Mouse (Mus musculus): Measurements from ENCODE around the gene Gm10563.

The Gm10563 gene

GRCm38 (mm10) chr4:155652283-155653085, 7.3 kb upstream of the Gm10563 start:
- DNase-seq, result no peak

DNA sequence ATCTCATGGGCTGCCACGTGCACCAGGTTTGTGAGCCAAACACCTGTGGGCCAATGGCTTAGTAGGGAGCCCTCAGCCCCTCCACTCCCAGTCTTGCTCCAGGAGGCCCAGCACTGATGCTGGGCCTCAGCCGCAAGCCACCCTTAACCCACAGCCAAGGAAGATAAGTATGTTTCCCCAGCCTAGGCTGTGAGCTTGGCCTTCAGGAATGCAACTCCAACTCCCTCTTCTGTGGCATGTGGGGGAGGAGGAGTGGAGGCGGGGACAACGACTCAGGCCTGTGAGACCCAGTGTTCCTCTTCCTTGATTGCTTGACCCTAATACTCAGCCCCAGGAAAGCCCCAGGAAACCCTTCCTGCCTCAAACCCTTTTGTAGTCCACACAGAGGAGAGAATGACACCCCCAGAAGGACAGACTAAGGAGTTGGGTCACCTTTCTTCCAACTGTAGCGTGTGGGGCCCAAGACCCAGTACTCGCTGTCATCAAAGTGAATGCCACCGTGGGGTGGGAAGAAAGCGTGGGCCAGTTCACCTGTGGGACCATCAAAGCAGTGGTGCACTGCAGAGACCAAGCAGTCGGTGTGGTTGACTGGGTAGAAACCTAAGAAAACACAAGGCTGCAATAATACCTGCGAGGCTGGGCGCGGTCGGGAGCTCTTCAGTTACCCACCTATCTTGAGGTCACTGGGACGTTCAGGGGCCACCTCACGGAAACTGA, 6.5 kb upstream of the Gm10563 start:
- no peak for DNase-seq

DNA sequence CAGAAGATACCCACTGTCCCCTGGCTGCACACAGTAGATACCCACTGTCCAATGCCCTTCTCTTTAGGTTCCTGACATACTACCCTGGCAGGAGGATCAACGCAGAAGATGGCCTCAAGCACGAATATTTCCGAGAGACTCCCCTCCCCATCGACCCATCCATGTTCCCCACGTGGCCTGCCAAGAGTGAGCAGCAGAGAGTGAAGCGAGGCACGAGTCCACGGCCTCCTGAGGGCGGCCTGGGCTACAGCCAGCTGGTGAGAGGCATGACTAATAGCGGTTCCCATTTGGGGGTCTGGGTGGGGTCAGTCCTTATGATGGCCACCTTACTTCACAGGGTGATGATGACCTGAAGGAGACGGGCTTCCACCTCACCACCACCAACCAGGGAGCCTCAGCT, 4.1 kb upstream of the Gm10563 start:
- DNase-seq, result no peak

- DNase-seq, result no peak
Measured at GRCm38 (mm10) chr4:155645721-155646120, 513 bp upstream of the Gm10563 start.

DNA sequence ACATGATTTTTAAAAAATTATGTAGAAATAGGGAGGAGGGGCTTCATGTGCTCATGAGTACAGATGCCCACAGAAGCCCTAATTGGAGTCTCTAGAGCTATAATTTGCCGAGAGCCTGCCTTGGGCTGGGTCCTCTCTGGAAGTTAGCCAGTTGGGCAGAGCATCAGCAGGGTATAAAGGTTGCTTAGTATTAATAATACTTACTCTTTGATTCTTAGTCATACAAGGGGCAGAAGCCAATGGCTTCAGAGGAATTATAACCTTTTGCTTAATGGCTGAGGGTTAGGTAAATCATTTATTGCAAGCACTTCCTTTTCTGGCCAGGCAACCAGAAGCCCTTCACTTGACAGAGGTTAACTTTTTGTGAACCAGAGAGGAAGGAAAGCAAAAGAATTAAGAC, 1.7 kb downstream of the Gm10563 start:
- no peak for DNase-seq

GRCm38 (mm10) chr4:155635766-155636499, 9.3 kb downstream of the Gm10563 start:
- DNase-seq, result no peak

DNA sequence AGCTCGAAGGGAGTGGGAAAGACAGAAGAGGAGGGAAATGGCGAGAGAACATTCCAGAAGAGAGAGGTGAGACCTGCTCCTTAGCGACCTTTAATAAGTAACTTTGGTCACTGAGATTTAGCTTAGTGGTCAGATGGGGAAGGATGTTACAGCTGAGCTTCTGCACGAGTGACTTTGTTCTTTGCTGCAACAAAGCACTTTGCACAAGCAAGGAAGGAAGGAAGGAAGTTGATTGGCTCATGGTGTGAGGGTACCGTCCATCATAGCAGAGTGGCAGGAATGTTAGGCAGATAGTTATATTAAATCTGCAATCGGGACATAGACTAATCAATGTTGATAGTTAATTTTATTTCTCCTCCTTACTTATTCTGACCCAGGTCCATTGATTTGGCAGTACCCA, 14.9 kb downstream of the Gm10563 start:
- no peak for DNase-seq

DNA sequence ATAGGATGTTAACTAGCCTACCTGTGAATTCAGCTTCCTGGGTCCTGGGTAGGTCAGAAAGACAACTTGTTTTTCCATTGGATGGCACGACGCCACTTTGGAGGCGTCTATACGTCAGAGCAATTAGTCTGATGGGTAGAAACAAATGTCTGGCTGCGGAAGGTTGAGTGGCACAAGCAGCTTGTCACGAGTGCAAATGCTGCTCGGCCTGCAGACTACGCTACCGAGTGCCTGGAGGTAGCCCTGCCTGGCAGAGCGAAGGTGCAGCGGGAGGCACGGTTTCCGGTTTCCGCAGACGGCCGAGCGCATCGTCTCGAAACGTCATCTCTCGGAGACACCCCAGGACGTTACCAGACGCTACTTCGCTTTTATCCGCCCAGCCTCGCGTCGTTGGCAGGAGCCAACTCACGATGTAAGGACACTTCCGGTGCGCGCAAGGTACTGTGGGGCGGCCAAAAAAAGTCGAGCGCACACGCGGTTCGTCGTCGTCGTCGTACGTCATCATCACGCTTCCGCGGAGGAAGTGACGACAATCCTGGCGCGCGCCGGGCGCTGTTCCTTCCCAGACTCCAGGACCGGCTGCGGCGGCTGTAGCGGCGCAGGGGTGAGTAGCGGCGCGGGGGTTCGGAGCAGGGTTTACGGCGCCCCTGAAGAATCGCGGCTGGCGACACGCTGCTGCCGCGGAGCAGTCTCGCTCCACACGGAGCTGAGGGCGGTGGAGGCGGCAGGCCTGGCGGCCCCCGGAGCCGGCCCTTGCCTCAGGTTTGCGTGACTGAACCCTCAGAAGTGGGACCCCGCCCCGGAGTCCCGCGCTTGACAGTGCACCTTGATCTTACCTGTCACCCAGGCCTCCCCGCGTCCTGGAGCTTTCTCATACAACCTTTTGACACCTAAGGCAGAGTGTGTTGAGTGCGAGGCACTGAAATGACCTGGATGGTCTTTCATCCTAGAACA, 20.6 kb downstream of the Gm10563 start, which contains the start of gene Cdk11b:
Gene Cdk11b (plus strand): TSS at position 517 of the 954 bp plus-strand sequence.
- DNase-seq, result peak; percentile 90 to 92

- no peak for DNase-seq
Measured at GRCm38 (mm10) chr4:155618321-155618720, 26.9 kb downstream of the Gm10563 start.

DNA sequence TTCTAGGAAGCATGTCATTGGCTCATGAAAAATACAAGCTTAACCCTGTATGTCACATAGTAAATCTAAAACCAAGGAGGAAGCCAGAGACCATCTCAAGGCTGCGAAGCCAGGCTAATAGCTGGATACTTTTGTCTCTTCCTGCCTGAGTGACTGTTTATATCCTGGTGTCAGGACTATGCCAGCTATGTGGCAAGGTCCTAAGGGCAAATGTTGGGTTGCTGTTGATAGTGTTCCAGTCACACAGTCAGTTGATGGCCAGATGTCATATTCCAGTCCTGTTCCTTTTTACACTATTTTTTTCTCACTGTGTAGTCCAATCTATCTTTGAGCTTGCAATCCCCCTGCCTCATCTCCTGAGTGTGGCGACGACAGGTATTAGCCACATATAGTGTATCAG, 31.9 kb downstream of the Gm10563 start:
- DNase-seq, result no peak

DNA sequence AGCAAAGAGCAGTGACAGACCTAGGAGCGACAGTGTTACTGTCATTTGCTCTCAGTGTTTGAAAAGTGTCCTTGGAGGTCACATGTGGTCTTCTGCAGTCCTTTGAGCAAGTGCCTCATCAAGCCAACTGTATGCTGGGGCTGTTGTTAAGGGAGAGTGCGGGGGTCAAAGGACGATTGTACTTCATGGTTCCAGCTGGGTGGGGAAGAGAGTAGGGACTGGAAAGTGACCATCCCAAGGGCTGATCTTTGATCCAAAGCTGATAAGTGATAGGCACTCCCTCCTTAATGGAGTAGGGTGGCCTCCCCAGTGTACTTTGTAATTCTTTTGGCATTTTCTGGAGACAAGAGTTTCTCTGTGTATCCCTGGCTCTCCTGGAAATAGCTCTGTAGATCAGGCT, 33.3 kb downstream of the Gm10563 start:
- no peak for DNase-seq

DNA sequence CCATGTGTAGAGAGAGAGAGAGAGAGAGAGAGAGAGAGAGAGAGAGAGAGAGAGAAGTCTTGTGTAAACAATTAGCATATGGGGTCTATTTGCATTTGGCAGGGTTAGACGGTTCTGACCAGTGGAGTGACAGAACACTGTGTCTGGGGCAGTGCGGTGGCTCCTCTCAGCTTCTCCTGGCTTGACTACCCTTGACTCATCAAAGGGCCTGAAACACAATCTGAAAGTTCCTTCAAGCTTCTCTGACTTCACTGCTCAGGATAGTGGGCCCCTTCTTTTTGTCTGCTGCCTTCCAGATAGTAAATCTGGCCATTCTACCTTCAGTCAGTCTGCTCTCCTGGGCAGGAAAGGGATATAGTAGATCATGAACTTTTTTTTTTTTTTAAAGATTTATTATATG, 38.4 kb downstream of the Gm10563 start:
- no peak for DNase-seq

DNA sequence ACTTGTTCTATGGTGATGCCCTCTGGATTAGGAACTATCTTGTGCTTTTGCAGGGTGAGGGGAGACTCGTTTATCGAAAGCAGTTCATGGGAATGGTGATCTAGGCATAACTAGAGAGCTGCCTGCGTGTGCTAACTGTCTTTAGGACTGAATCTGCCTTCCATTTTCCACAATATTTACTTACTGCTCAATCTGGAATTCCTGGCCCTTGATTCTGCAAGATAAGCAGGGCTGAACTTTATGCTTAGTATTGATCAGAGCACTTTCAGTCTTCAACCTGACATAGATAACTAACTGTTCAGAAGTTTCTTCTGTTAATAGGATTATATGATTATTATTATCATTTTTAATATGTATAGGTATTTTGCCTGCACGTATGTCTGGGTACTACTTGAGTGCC, 40.1 kb downstream of the Gm10563 start:
- DNase-seq, result no peak

GRCm38 (mm10) chr4:155603801-155604200, 41.4 kb downstream of the Gm10563 start:
- DNase-seq, result no peak

- no peak for DNase-seq
Measured at GRCm38 (mm10) chr4:155602753-155603152, 42.5 kb downstream of the Gm10563 start.

GRCm38 (mm10) chr4:155601997-155602456, 43.2 kb downstream of the Gm10563 start:
- no peak for DNase-seq

GRCm38 (mm10) chr4:155601091-155601996, 43.9 kb downstream of the Gm10563 start, which contains the start of gene Slc35e2:
Slc35e2 (plus strand) TSS chr4:155601416.
- DNase-seq, result peak; percentile 86 to 87

GRCm38 (mm10) chr4:155599901-155600825, 45.0 kb downstream of the Gm10563 start:
- DNase-seq, result no peak

DNA sequence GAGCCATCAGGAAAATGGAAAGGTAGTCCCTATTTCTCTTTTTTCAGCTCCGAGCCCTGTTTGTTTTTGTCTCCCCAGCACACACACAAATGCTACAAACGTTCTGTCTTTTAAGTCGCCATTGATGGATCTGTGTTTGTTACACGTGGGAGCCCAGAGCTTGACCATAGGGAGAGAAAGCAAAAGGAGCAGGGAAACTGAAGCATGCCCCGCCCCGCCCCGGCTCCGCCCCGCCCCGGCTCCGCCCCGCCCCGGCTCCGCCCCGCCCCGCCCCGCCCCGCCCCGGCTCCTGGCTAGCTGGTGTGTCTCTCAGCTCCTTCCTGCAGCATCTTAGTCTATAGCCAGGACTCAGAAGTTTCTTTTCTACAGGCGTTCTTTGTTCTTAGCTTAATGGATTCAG, 46.7 kb downstream of the Gm10563 start:
- no peak for DNase-seq

DNA sequence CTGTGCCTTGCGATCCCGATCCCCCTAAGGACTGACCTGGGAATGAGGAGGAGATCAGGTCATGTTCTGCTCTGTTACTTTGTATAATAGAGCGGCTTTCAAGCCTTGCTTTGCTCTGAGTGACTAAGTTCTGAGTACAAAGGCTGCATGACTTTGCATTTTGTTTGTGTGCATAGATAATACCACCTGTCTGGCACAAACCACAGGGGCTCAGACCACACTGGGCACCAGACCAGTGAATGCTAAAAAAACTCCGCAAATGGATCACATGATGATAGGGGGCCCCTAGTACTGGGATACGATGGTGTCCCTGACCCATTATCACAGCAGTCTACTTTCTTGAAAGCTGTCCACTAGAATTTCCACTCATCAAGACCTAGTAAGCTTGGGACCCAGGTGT, 48.6 kb downstream of the Gm10563 start:
- no peak for DNase-seq

All from spleen, adult 18-20 months (tissue).